Mouse (Mus musculus): ENCODE measurements around the gene BC035044. TPM values are rescaled to one million over a fixed set of nuclear protein-coding genes. Genes with fewer than 3 reads are reported as not detected.

BC035044 gene
- polyA plus RNA-seq, 1 experiment from 2014 or later, result 1.9 TPM

DNA sequence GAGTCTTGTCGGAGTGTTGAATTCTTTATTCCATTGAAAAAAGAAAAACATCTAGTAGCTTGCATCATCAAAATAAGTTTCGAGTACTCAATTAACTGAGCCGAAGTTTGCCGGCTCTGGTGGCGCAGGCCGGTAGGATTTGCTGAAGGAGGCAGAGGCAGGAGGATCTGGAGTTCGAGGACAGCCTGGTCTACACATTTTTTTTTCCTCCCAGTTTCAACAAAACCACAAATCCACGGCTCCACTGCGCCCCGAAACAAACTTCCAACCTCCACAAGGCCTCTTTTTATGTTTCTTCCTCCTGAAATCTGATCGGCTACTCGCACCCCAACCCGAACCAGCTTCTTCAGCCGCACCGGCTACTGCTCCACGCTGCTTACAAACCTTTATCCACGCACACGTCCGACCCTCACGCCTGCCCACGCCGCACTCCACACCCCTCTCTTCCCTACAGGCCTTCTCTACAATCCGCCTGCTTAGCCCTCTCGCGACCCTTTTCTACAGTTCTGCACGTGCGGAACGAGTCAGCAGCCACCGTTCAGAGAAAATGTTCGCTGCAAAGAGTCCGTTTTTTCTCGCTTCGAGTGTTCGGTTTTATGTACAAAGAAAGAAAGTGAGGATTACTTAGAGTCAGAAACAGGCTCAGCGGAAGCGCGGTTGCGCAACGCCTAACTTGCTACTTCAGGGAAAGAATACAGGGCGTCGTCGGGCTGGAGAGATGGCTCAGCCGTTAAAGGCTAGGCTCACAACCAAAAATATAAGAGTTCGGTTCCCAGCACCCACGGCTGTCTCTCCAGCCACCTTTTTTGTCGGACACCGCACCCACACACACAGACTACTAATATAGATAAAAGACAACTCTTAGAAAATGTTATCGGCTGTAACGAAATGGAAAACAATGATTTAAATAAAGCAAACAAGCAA is 52.3 kb downstream of the BC035044 start:
- Histone ChIP-seq H3K4me2 (replicated peaks) (peak overlapping the region; percentile 63), H3K9ac (peak overlapping the region; percentile 76), H3K27me3 (replicated peaks) (no peaks in the 10 kb centered on the region), H3K36me3 (no peaks in the 10 kb centered on the region), H3K4me1 (replicated peaks) (peaks cover 9% of the 10 kb centered on the region; the same call in 1 of the 2 replicates), H3K9me3 (no peaks in the 10 kb centered on the region), H3K4me3 (replicated peaks) (peak overlapping the region; percentile 61), H3K27ac (peak overlapping the region; percentile 91)
- under 1% methylated on average over 49 of the region's 49 CpGs for WGBS
- peak; percentile 60 for ATAC-seq

- 3% methylated on average over 14 of the region's 14 CpGs for WGBS
- Histone ChIP-seq H3K27me3 (replicated peaks) (no peaks in the 10 kb centered on the region), H3K4me3 (replicated peaks) (peak overlapping the region; percentile 61), H3K9ac (peak overlapping the region; percentile 50), H3K27ac (peak overlapping the region; percentile 59), H3K9me3 (no peaks in the 10 kb centered on the region), H3K4me2 (replicated peaks) (peak overlapping the region; percentile 62), H3K4me1 (replicated peaks) (peaks cover 9% of the 10 kb centered on the region; the same call in 1 of the 2 replicates), H3K36me3 (no peaks in the 10 kb centered on the region)
- ATAC-seq, result no peak
Measured at GRCm38 (mm10) chr6:128837454-128838341, 53.2 kb downstream of the BC035044 start.

- 82% methylated on average over 6 of the region's 6 CpGs for WGBS
- H3K9ac ChIP-seq, result no peak overlapping the region
- H3K9me3 ChIP-seq, result no peaks in the 10 kb centered on the region
- H3K4me1 ChIP-seq (replicated peaks), result peaks cover 9% of the 10 kb centered on the region; the same call in 1 of the 2 replicates
- H3K4me3 ChIP-seq (replicated peaks), result peak overlapping the region; percentile 61; the same call in 1 of the 2 replicates
- H3K27me3 ChIP-seq (replicated peaks), result no peaks in the 10 kb centered on the region
- H3K27ac ChIP-seq, result peak overlapping the region; percentile 59; the same call in 1 of the 2 replicates
- H3K36me3 ChIP-seq, result no peaks in the 10 kb centered on the region
- H3K4me2 ChIP-seq (replicated peaks), result peak overlapping the region; percentile 62
- ATAC-seq, result no peak
Measured at GRCm38 (mm10) chr6:128836955-128837334, 54.0 kb downstream of the BC035044 start.

DNA sequence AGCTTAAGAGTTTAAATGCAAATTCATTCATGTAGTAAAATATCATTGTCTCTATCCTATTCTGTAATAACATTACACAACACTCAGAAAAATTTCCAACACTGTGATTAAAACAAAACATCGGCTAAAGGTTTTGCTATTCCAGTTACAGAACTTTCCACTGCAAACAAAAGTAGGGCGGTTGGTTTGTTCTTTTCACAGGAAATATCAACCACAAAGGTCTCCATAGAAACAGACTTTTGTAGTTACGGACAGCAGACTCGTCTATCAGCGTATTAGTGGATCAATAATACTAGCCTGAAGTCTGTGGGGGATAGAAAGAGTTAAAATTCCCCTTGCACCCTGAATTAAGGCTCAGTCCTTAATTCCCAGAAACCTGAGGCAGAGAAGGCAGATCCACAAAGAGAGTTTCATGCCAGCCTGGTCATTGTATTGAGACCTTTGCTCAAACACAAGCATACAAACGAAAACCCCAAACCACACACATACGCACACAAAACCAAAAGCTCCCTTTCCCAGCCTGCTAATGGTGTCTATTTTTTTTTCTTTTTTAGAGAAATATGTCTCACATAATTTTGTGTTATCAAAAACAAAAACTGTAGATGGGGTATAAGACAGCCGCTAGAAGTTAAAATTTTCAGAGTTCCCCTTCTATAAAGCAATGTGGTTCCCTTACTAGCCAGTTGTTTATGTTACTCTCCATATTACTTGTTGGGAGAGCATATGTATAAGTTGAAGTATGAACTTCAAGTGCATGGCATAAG is 54.6 kb downstream of the BC035044 start:
- H3K4me2 ChIP-seq (replicated peaks), result no peak overlapping the region
- 80% methylated on average over 8 of the region's 8 CpGs for WGBS
- H3K4me1 ChIP-seq (replicated peaks), result peaks cover 4% of the 10 kb centered on the region; the same call in 1 of the 2 replicates
- no peak overlapping the region for H3K27ac ChIP-seq
- H3K9ac ChIP-seq, result no peak overlapping the region
- ATAC-seq, result no peak
- no peaks in the 10 kb centered on the region for H3K36me3 ChIP-seq
- H3K9me3 ChIP-seq, result no peaks in the 10 kb centered on the region
- no peaks in the 10 kb centered on the region for H3K27me3 ChIP-seq (replicated peaks)
- H3K4me3 ChIP-seq (replicated peaks), result no peak overlapping the region

- H3K4me2 ChIP-seq (replicated peaks), result no peak overlapping the region
- H3K27ac ChIP-seq, result no peak overlapping the region
- H3K27me3 ChIP-seq (replicated peaks), result no peaks in the 10 kb centered on the region
- WGBS, result 66% methylated on average over 4 of the region's 4 CpGs
- peaks cover 4% of the 10 kb centered on the region; the same call in 1 of the 2 replicates for H3K4me1 ChIP-seq (replicated peaks)
- peak; percentile 36 for ATAC-seq
- H3K36me3 ChIP-seq, result no peaks in the 10 kb centered on the region
- no peaks in the 10 kb centered on the region for H3K9me3 ChIP-seq
- H3K9ac ChIP-seq, result no peak overlapping the region
- H3K4me3 ChIP-seq (replicated peaks), result no peak overlapping the region
Measured at GRCm38 (mm10) chr6:128835571-128835970, 55.4 kb downstream of the BC035044 start.

DNA sequence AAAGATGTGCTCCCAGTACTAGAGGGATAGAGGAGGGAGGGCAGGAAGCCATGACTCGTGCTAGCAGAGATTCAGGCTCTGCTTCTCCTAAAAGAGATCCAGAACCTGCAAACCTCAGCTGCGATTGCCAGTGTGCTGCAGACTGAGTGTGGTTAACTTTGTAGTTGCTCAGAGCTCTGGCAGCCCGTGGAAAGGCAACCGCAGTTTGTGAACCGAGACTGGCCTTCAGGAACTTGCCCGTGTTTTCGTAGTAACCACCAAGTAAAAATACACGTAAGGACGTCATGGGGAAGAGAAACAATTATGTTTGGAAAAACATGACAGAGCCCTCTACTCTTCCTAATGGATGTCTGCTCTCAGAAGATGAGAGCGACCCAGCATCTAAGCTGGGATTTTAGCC is 57.9 kb downstream of the BC035044 start:
- Histone ChIP-seq H3K27me3 (replicated peaks) (no peaks in the 10 kb centered on the region), H3K4me3 (replicated peaks) (no peak overlapping the region), H3K9ac (no peak overlapping the region), H3K36me3 (no peaks in the 10 kb centered on the region), H3K27ac (no peak overlapping the region), H3K9me3 (no peaks in the 10 kb centered on the region), H3K4me2 (replicated peaks) (no peak overlapping the region), H3K4me1 (replicated peaks) (no peaks in the 10 kb centered on the region; the same call in 1 of the 2 replicates)
- ATAC-seq, result no peak
- WGBS, result 78% methylated on average over 10 of the region's 10 CpGs

DNA sequence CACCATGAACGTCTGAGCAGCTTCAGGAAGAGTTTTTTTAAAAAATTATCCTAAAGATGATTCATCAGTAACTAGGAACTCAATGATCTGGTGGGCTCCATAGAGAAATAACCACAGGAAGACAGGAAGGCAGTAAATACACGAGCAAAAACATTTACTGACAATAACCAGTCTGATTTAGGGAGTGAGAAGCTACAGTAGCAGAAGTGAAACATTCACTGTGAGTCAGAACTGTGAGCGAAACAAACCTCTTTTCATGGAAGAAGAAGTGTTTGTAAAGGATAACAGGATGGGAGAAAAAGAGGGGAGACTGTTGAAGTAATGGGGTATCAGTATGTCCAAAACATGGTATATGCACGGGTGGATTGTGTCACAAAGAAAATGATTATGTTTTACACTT is 61.1 kb downstream of the BC035044 start:
- Histone ChIP-seq H3K4me3 (replicated peaks) (no peak overlapping the region), H3K27me3 (replicated peaks) (no peaks in the 10 kb centered on the region), H3K9ac (no peak overlapping the region), H3K4me2 (replicated peaks) (no peak overlapping the region), H3K9me3 (no peaks in the 10 kb centered on the region), H3K36me3 (no peaks in the 10 kb centered on the region), H3K4me1 (replicated peaks) (no peaks in the 10 kb centered on the region), H3K27ac (no peak overlapping the region)
- 53% methylated on average over 4 of the region's 4 CpGs for WGBS
- ATAC-seq, result no peak

DNA sequence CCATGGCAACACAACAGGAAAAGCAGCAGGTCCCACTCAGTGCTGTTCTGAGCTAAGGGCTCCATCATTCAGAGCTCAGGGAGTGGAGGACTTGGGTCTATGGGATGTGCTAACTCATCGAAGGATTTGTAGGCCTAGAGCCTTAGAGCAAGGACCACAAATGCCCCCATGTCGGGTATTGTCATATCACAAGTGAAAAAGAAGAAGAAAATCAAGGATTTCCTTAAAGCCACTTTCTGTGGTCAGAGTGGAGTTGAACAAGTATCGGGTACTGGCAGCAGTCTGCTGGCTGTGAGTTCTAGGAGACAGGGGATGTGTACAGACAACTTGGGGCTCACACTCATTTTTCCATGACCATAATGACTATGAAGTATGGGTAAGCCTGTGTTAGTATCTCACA is 64.1 kb downstream of the BC035044 start:
- no peaks in the 10 kb centered on the region for H3K36me3 ChIP-seq
- H3K27ac ChIP-seq, result no peak overlapping the region
- H3K9ac ChIP-seq, result no peak overlapping the region
- no peak overlapping the region for H3K4me3 ChIP-seq (replicated peaks)
- no peak overlapping the region for H3K4me2 ChIP-seq (replicated peaks)
- no peaks in the 10 kb centered on the region for H3K9me3 ChIP-seq
- WGBS, result 87% methylated on average over 3 of the region's 3 CpGs
- ATAC-seq, result no peak
- H3K27me3 ChIP-seq (replicated peaks), result no peaks in the 10 kb centered on the region
- no peaks in the 10 kb centered on the region for H3K4me1 ChIP-seq (replicated peaks)

GRCm38 (mm10) chr6:128826132-128826531 is 64.8 kb downstream of the BC035044 start, which contains the start of the genes Gm44511 and Klrb1b:
Gene Gm44511, minus strand, starts transcription at chr6:128826315.
Gene Klrb1b, minus strand, starts transcription at chr6:128826331.
- Histone ChIP-seq H3K27ac (no peak within 1 kb of the TSS), H3K4me2 (replicated peaks) (no peak within 1 kb of the TSS), H3K9me3 (no peaks in the 10 kb centered on the region), H3K27me3 (replicated peaks) (no peaks in the 10 kb centered on the region), H3K4me1 (replicated peaks) (no peaks in the 10 kb centered on the region), H3K36me3 (no peaks in the 10 kb centered on the region), H3K9ac (no peak within 1 kb of the TSS), H3K4me3 (replicated peaks) (no peak within 1 kb of the TSS)
- 88% methylated on average over 6 of the region's 6 CpGs for WGBS
- no peak for ATAC-seq

DNA sequence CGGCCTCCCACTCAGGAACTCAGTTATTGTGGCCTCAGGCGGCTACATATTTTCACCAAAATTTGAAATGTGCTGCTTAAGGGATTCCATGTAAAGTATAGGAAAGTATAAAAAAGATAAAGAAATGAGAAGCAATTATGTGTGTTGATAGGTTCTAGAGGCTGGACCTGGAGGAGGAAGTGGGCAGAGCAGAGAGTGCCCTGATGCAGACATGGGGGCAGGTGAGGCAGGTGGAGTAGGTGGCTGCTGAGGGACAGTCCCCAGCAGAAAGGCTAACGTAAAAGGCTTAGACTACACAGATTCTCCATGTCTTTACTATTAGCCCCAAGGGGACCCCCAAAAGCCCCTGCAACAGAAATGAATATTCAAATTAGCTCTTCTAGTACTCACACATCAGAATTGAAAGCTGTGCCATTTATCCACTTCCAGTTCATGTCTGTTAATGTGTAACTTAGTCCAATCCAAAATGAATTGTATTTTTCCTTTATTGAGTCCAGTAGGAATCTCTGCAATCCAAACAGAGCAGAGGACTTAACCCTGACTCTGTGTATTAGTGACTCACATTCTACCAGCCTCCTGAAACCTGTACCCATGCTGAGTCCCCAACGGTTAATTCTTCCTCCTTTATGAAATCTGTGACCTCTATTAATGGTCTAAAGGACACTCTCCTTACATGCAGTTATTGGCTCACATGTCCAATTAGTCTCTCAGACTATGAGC is 72.7 kb downstream of the BC035044 start:
- Histone ChIP-seq H3K4me1 (replicated peaks) (no peaks in the 10 kb centered on the region), H3K36me3 (no peaks in the 10 kb centered on the region), H3K27ac (no peak overlapping the region; the same call in 1 of the 2 replicates), H3K4me2 (replicated peaks) (no peak overlapping the region), H3K27me3 (replicated peaks) (no peaks in the 10 kb centered on the region), H3K9ac (no peak overlapping the region), H3K9me3 (no peaks in the 10 kb centered on the region), H3K4me3 (replicated peaks) (no peak overlapping the region)
- WGBS, result 78% methylated on average over 4 of the region's 4 CpGs
- peak; percentile 77 for ATAC-seq

DNA sequence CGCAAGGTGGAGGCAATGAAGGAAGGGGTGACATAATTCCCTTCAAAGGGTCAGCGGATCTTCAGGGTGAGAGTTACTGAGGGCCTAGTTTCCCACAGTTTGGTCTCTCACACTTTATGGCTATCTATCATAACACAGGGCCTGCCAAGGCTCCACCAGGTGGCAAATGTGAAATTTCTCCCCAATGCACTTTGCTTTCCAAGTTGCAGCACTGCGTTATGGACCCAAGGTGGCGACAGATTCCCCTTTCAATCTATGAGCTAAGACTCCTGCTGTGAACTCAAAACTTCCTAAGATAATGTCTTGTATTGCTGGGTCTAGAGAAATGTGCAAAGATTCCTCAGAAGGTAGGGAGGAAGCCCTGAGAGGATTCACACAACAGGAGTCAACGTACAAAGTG is 82.4 kb downstream of the BC035044 start:
- Histone ChIP-seq H3K4me3 (replicated peaks) (no peak overlapping the region), H3K4me2 (replicated peaks) (no peak overlapping the region), H3K9me3 (no peaks in the 10 kb centered on the region), H3K27me3 (replicated peaks) (no peaks in the 10 kb centered on the region), H3K9ac (no peak overlapping the region), H3K36me3 (no peaks in the 10 kb centered on the region), H3K4me1 (replicated peaks) (no peaks in the 10 kb centered on the region), H3K27ac (no peak overlapping the region)
- no peak for ATAC-seq
- 91% methylated on average over 5 of the region's 5 CpGs for WGBS
